Mouse (Mus musculus): Measurements from ENCODE around the gene Rab11fip5. TPM values are rescaled to one million over a fixed set of nuclear protein-coding genes. Genes with fewer than 3 reads are reported as not detected.

The Rab11fip5 gene
- polyA plus RNA-seq, 1 experiment from 2014 or later, result 17.5 TPM

DNA sequence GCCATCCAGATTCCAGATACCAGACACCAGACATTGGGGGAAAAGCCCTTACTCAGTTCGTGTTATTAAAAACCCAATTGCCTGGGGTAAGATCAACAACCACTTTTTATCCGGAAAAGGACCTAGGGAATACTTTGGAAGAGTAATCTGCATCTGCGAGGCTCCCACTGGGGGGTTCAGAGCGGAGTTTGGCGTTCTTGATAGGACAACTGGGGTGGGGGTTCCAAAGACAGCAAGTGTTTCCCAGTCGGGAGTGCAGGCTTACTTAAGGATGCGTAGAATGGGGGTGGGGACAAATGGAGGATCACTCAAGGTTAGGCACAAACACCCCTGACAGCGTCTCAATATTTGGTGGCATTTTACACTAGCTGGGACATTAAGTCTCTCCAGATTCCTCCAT, 42.7 kb downstream of the Rab11fip5 start:
- Histone ChIP-seq H3K4me3 (ENCODE audit: low read depth, low read length) (peak overlapping the region; percentile 69), H3K4me1 (ENCODE audit: control insufficient read depth, insufficient read depth, low read length) (no peaks in the 10 kb centered on the region), H3K4me2 (peak overlapping the region; percentile 100), H3K27ac (ENCODE audit: low read depth, low read length) (no peak overlapping the region), H3K27me3 (ENCODE audit: control insufficient read depth, insufficient read depth, low read length) (peaks cover 4% of the 10 kb centered on the region), H3K9ac (ENCODE audit: low read depth, low read length) (no peak overlapping the region), H3K36me3 (ENCODE audit: control insufficient read depth, insufficient read depth, low read length) (peaks cover 1% of the 10 kb centered on the region; the same call in 1 of the 2 replicates), H3K9me3 (replicated peaks; ENCODE audit: control insufficient read depth, low read length) (no peaks in the 10 kb centered on the region)
- ATAC-seq (replicated peaks; ENCODE audit: insufficient number of reproducible peaks, low FRiP score, low TSS enrichment), result no peak
- WGBS (ENCODE audit: insufficient replicate concordance), result 11% methylated on average over 8 of the region's 8 CpGs

GRCm38 (mm10) chr6:85331221-85331735, 43.2 kb downstream of the Rab11fip5 start:
- H3K27me3 ChIP-seq (ENCODE audit: control insufficient read depth, insufficient read depth, low read length), result peaks cover 4% of the 10 kb centered on the region
- 39% methylated on average over 6 of the region's 6 CpGs for WGBS (ENCODE audit: insufficient replicate concordance)
- H3K27ac ChIP-seq (ENCODE audit: low read depth, low read length), result no peak overlapping the region
- H3K36me3 ChIP-seq (ENCODE audit: control insufficient read depth, insufficient read depth, low read length), result no peaks in the 10 kb centered on the region
- ATAC-seq (replicated peaks; ENCODE audit: insufficient number of reproducible peaks, low FRiP score, low TSS enrichment), result no peak
- no peak overlapping the region for H3K4me2 ChIP-seq
- H3K4me1 ChIP-seq (ENCODE audit: control insufficient read depth, insufficient read depth, low read length), result no peaks in the 10 kb centered on the region
- H3K9ac ChIP-seq (ENCODE audit: low read depth, low read length), result no peak overlapping the region
- H3K9me3 ChIP-seq (replicated peaks; ENCODE audit: control insufficient read depth, low read length), result no peaks in the 10 kb centered on the region
- H3K4me3 ChIP-seq (ENCODE audit: low read depth, low read length), result no peak overlapping the region

GRCm38 (mm10) chr6:85329666-85330185, 44.7 kb downstream of the Rab11fip5 start:
- Histone ChIP-seq H3K9me3 (replicated peaks; ENCODE audit: control insufficient read depth, low read length) (no peaks in the 10 kb centered on the region), H3K36me3 (ENCODE audit: control insufficient read depth, insufficient read depth, low read length) (no peaks in the 10 kb centered on the region), H3K27ac (ENCODE audit: low read depth, low read length) (no peak overlapping the region), H3K27me3 (ENCODE audit: control insufficient read depth, insufficient read depth, low read length) (peaks cover 4% of the 10 kb centered on the region), H3K4me2 (no peak overlapping the region), H3K9ac (ENCODE audit: low read depth, low read length) (no peak overlapping the region), H3K4me3 (ENCODE audit: low read depth, low read length) (no peak overlapping the region), H3K4me1 (ENCODE audit: control insufficient read depth, insufficient read depth, low read length) (no peaks in the 10 kb centered on the region)
- WGBS (ENCODE audit: insufficient replicate concordance), result 86% methylated on average over 4 of the region's 4 CpGs
- ATAC-seq (replicated peaks; ENCODE audit: insufficient number of reproducible peaks, low FRiP score, low TSS enrichment), result no peak

DNA sequence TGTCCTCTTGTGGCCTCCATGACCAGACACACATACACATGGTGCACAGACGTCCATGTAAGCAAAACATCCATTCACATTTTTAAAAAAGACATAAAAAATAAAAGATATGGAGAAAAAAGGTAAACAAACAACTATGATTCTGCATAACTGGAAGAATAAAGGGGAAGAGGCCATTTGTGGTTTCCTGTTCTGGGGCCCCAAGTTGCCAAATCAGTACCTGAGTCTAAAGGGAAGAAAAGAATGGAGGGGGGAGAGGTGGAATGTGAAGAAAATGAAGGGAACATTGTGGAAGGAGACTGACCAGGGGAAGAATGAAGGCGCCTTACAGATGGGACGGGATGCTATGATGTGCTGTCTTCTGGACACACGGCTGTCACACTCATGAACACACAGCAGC, 47.9 kb downstream of the Rab11fip5 start:
- no peaks in the 10 kb centered on the region for H3K9me3 ChIP-seq (replicated peaks; ENCODE audit: control insufficient read depth, low read length)
- ATAC-seq (replicated peaks; ENCODE audit: insufficient number of reproducible peaks, low FRiP score, low TSS enrichment), result no peak
- H3K9ac ChIP-seq (ENCODE audit: low read depth, low read length), result no peak overlapping the region
- 80% methylated on average over 4 of the region's 4 CpGs for WGBS (ENCODE audit: insufficient replicate concordance)
- H3K36me3 ChIP-seq (ENCODE audit: control insufficient read depth, insufficient read depth, low read length), result no peaks in the 10 kb centered on the region
- no peak overlapping the region for H3K4me2 ChIP-seq
- H3K4me3 ChIP-seq (ENCODE audit: low read depth, low read length), result no peak overlapping the region
- peaks cover 1% of the 10 kb centered on the region for H3K27me3 ChIP-seq (ENCODE audit: control insufficient read depth, insufficient read depth, low read length)
- H3K27ac ChIP-seq (ENCODE audit: low read depth, low read length), result no peak overlapping the region
- no peaks in the 10 kb centered on the region for H3K4me1 ChIP-seq (ENCODE audit: control insufficient read depth, insufficient read depth, low read length)

- H3K36me3 ChIP-seq (ENCODE audit: control insufficient read depth, insufficient read depth, low read length), result no peaks in the 10 kb centered on the region
- no peaks in the 10 kb centered on the region for H3K4me1 ChIP-seq (ENCODE audit: control insufficient read depth, insufficient read depth, low read length)
- H3K4me2 ChIP-seq, result no peak overlapping the region
- no peaks in the 10 kb centered on the region for H3K27me3 ChIP-seq (ENCODE audit: control insufficient read depth, insufficient read depth, low read length)
- H3K27ac ChIP-seq (ENCODE audit: low read depth, low read length), result no peak overlapping the region
- 44% methylated on average over 2 of the region's 2 CpGs for WGBS (ENCODE audit: insufficient replicate concordance)
- H3K4me3 ChIP-seq (ENCODE audit: low read depth, low read length), result no peak overlapping the region
- no peak overlapping the region for H3K9ac ChIP-seq (ENCODE audit: low read depth, low read length)
- no peaks in the 10 kb centered on the region for H3K9me3 ChIP-seq (replicated peaks; ENCODE audit: control insufficient read depth, low read length)
- no peak for ATAC-seq (replicated peaks; ENCODE audit: insufficient number of reproducible peaks, low FRiP score, low TSS enrichment)
Measured at GRCm38 (mm10) chr6:85325109-85325508, 49.3 kb downstream of the Rab11fip5 start.

- ATAC-seq (replicated peaks; ENCODE audit: insufficient number of reproducible peaks, low FRiP score, low TSS enrichment), result no peak
- no peaks in the 10 kb centered on the region for H3K36me3 ChIP-seq (ENCODE audit: control insufficient read depth, insufficient read depth, low read length)
- WGBS (ENCODE audit: insufficient replicate concordance), result 78% methylated on average over 6 of the region's 6 CpGs
- H3K27ac ChIP-seq (ENCODE audit: low read depth, low read length), result no peak overlapping the region
- H3K4me1 ChIP-seq (ENCODE audit: control insufficient read depth, insufficient read depth, low read length), result no peaks in the 10 kb centered on the region
- no peak overlapping the region for H3K9ac ChIP-seq (ENCODE audit: low read depth, low read length)
- no peaks in the 10 kb centered on the region for H3K9me3 ChIP-seq (replicated peaks; ENCODE audit: control insufficient read depth, low read length)
- H3K27me3 ChIP-seq (ENCODE audit: control insufficient read depth, insufficient read depth, low read length), result no peaks in the 10 kb centered on the region
- H3K4me3 ChIP-seq (ENCODE audit: low read depth, low read length), result no peak overlapping the region
- no peak overlapping the region for H3K4me2 ChIP-seq
Measured at GRCm38 (mm10) chr6:85320445-85320866, 54.0 kb downstream of the Rab11fip5 start.

GRCm38 (mm10) chr6:85316211-85316610, 58.2 kb downstream of the Rab11fip5 start:
- 78% methylated on average over 2 of the region's 2 CpGs for WGBS (ENCODE audit: insufficient replicate concordance)
- no peaks in the 10 kb centered on the region for H3K27me3 ChIP-seq (ENCODE audit: control insufficient read depth, insufficient read depth, low read length)

DNA sequence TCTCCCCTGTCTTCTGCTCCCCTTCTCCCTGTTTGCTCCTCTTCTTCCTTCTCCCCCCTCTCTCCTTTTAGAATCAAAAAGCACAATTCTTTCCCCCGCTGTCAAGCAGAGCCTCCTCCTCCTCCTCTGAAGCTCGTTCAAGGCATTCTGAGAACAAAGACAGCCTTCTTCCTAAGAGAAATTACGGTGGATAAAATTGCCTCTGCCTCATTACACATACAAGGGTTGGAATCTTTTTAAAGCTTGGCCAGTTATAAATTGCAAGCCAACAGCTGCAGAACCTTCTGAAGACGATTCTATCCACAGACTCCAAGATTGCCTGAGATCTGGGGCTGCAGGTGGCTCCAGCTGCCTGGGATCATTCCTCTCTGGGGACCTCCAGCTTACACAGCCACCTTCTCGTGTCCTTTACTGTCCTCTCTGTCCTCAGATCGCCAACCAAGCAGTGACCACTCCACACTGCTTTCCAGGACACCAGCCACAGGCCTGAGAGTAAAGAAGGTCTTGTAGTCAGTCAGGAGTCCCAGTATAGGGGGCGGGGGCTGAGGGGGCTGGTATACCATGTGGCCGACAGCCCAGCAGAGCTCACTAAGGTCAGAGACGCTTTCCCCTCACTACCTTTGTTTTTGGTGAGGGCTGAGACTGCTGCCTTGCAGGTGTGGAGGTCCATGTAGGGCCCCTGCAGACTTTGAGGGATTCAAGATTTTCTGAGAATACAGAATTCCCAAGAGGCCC, 60.2 kb downstream of the Rab11fip5 start:
- Histone ChIP-seq H3K27me3 (ENCODE audit: control insufficient read depth, insufficient read depth, low read length) (no peaks in the 10 kb centered on the region), H3K36me3 (ENCODE audit: control insufficient read depth, insufficient read depth, low read length) (no peaks in the 10 kb centered on the region), H3K9ac (ENCODE audit: low read depth, low read length) (no peak overlapping the region), H3K27ac (ENCODE audit: low read depth, low read length) (no peak overlapping the region), H3K9me3 (replicated peaks; ENCODE audit: control insufficient read depth, low read length) (no peaks in the 10 kb centered on the region), H3K4me1 (ENCODE audit: control insufficient read depth, insufficient read depth, low read length) (no peaks in the 10 kb centered on the region), H3K4me3 (ENCODE audit: low read depth, low read length) (no peak overlapping the region), H3K4me2 (no peak overlapping the region)
- no peak for ATAC-seq (replicated peaks; ENCODE audit: insufficient number of reproducible peaks, low FRiP score, low TSS enrichment)
- 58% methylated on average over 9 of the region's 9 CpGs for WGBS (ENCODE audit: insufficient replicate concordance)

More at GRCm38 (mm10) chr6:85316211-85316610, 58.2 kb downstream of the Rab11fip5 start:
- Histone ChIP-seq H3K4me2 (no peak overlapping the region), H3K36me3 (ENCODE audit: control insufficient read depth, insufficient read depth, low read length) (no peaks in the 10 kb centered on the region), H3K9me3 (replicated peaks; ENCODE audit: control insufficient read depth, low read length) (no peaks in the 10 kb centered on the region), H3K4me3 (ENCODE audit: low read depth, low read length) (no peak overlapping the region), H3K9ac (ENCODE audit: low read depth, low read length) (no peak overlapping the region), H3K4me1 (ENCODE audit: control insufficient read depth, insufficient read depth, low read length) (no peaks in the 10 kb centered on the region), H3K27ac (ENCODE audit: low read depth, low read length) (no peak overlapping the region)
- ATAC-seq (replicated peaks; ENCODE audit: insufficient number of reproducible peaks, low FRiP score, low TSS enrichment), result no peak

DNA sequence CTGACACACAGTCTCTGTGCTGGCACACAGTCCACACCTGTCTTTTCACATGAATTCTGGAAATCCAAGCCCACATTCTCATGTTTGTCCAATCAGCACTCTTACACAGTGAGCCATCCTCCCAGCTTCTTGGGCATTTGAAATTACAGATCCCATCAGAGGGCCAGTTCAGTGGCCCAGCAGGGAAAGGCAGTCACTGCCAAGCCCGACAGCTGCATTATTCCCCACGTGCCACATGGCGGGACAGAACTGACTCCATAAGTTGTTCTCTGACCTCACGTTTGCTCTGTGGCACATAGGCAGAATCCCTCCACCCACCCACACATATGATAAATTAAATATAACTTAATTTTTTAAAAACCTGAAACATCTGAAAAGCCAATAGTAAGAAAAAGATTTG, 66.5 kb downstream of the Rab11fip5 start:
- no peak for ATAC-seq (replicated peaks; ENCODE audit: insufficient number of reproducible peaks, low FRiP score, low TSS enrichment)
- H3K27me3 ChIP-seq (ENCODE audit: control insufficient read depth, insufficient read depth, low read length), result no peaks in the 10 kb centered on the region
- no peak overlapping the region for H3K4me2 ChIP-seq
- H3K36me3 ChIP-seq (ENCODE audit: control insufficient read depth, insufficient read depth, low read length), result no peaks in the 10 kb centered on the region
- H3K4me1 ChIP-seq (ENCODE audit: control insufficient read depth, insufficient read depth, low read length), result no peaks in the 10 kb centered on the region
- H3K9ac ChIP-seq (ENCODE audit: low read depth, low read length), result no peak overlapping the region
- no peak overlapping the region for H3K27ac ChIP-seq (ENCODE audit: low read depth, low read length)
- WGBS (ENCODE audit: insufficient replicate concordance), result 72% methylated on average over 4 of the region's 4 CpGs
- H3K9me3 ChIP-seq (replicated peaks; ENCODE audit: control insufficient read depth, low read length), result no peaks in the 10 kb centered on the region
- no peak overlapping the region for H3K4me3 ChIP-seq (ENCODE audit: low read depth, low read length)
